Mouse (Mus musculus): ENCODE measurements around the gene Bahcc1.

Gene Bahcc1

DNA sequence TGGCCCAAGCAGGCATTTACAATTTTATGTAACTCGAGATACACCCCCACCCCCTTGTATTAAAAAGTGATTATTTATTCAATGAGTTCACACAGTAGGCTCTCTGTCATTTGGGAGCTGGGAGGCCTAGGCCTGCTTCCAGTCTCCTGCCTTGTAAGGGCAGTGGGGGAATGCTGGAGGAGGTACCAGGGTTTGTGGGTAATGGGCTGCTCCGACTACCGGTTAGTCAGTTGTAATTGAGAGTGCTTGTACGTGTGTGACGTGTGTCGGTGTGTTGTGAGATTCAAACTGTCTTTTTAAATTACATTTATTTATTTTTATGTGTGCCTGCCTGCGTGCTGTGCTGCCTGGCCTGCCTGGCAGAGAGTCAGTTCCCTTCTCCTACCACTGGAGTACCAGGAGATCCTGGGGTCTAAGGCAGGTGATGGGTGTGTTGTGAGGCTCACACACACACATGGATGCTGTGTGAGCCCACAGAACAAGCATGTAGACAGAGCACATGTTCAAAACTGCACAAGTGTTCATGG, 3.8 kb upstream of the Bahcc1 start:
- peak; percentile 41 for DNase-seq

GRCm38 (mm10) chr11:120229861-120230751, 2.6 kb upstream of the Bahcc1 start:
- peak; percentile 87 for DNase-seq

- peak; percentile 77 for DNase-seq
Observed at GRCm38 (mm10) chr11:120230841-120231370, 1.8 kb upstream of the Bahcc1 start.

DNA sequence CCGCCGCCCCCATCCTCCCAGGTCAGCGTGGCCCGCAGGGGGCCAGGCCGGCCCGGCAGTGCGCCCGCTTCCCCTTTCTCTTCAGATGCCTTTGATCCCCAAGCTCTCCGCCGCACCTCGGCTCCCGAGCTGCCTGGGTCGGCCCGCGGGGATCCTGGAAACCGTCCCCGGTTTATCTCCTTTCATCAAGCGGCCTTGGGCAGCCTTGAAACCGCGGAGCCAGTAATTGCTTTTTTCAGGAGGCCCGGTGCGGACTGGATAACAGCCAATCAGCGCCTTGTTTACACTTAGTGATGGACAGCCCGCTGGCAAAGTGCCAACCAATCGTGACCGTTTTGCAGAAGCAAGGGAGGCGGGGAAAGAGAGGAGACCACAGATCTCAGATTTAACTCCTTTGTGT, 1.4 kb upstream of the Bahcc1 start:
- peak; percentile 100 for DNase-seq

- DNase-seq = peak; percentile 65
Observed at GRCm38 (mm10) chr11:120233441-120234135, 841 bp downstream of the Bahcc1 start.

- DNase-seq = peak; percentile 79
Observed at GRCm38 (mm10) chr11:120234136-120234775, 1.5 kb downstream of the Bahcc1 start.

GRCm38 (mm10) chr11:120234776-120235181, 2.0 kb downstream of the Bahcc1 start:
- peak; percentile 73 for DNase-seq

DNA sequence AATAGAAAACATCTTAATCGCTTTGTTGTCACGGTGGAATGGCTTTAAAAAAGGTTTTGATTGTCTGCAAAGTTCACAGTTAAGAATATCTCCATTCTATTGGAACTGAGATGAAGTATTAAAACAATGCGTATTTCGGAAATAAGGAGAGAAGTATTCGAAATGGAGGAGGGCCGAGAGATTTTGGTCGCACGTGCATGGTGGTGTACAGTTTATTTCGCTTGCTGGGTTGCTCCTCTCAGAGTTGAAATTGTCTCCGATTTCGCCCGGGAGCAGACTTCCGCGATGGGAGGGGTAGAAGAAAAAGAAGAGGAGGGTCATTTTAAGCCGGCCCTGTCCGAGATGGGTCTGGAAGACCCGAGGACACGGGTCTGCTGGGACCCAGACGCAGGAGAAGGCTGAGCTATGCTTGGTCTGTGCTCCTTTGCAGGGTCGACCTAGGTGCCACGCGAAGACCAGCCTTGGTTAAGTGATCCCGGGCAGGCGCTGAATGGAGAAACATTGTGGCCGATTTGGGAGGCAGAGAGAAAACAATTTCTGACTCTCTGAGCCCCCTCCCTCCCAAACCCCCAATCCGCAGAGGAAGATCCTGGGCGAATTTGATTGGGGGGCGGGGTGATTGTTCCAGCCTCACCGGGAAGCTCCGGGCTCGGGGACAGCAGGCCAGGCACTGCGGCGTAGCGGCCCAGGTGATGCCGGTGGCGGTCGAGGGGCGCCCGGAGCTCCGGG, 2.8 kb downstream of the Bahcc1 start:
- DNase-seq = peak; percentile 76

DNA sequence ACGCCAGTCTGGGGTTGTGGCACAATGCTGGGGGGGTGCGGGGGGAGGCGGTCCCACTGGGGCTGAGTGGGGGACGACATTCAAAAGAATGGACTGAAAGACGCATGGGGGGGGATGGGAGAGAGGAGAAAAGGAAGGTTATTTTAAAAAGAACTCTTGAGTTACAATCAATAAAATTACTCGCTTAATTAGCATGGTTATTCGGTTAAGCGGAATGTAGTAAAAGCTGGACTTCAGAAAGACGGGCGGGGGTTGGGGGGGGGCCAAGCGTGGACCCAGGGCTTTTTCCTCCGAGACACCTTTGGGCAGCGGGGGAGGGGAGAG, 3.3 kb downstream of the Bahcc1 start:
- no peak for DNase-seq

DNA sequence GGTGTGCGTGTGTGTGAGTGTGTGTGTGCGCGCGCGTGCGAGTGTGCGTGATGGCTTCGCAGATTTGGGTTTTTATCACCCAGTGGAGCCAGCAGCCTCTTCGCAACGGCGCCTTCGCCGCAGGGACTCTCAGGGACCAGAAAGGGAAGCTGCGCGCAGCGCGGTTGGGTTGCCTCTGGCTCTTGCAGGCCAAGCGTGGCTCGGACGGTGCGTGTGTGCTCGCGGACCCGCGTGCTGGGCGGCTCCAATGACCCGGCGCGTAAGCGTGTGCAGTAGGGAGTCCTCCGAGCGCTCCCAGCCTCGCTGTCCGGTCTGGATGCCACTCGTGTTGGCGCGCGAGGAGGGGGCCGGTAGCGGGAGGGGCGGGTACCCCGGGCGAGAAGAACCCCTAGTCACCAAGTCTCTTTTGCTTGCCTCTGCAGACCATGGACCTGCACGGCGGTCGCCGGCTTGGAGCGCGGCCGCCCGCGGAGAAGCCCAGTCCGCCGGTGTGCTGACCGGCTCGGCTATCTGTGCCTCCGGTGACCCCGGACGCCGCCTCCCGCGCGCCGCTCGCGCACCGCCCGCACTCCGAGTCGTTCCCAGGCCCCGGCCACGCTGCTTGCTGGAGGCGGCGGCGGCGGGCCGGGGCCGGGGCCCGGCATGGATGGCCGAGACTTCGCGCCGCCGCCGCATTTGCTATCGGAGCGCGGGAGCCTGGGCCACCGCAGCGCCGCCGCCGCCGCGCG, 3.9 kb downstream of the Bahcc1 start:
- peak; percentile 75 for DNase-seq

GRCm38 (mm10) chr11:120237166-120238131, 4.7 kb downstream of the Bahcc1 start:
- DNase-seq = peak; percentile 77

GRCm38 (mm10) chr11:120238306-120238705, 5.6 kb downstream of the Bahcc1 start:
- no peak for DNase-seq

DNA sequence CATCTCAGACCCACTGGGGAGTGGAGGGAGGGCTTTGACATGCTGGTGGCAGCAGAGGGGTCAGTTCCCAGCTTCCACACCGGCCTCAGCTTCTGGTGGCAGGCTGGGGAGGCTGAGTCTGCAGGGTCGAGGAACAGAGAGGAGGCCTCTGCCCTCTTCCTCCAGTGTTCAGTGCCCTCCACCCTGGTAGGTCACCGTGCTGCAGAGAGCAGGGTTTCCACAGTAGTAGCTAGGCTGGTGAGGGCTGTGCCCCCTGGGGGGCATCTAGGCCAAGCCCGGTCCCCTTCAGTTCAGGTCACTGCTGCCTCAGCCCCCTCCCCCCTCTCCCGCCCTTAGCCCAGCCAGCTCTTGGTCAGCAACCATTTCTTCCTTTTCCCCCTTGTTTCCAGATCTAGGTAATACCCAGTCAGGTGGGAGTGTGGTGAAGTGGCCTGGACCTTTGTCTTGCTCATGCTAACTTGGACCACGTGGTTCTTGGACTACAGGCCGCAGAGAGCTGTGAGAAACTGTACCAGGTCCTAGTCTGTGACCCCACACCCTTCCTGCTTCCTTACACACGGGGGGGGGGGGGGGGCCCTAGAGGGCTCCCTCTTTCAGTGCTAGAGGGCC, 6.1 kb downstream of the Bahcc1 start:
- peak; percentile 70 for DNase-seq

DNA sequence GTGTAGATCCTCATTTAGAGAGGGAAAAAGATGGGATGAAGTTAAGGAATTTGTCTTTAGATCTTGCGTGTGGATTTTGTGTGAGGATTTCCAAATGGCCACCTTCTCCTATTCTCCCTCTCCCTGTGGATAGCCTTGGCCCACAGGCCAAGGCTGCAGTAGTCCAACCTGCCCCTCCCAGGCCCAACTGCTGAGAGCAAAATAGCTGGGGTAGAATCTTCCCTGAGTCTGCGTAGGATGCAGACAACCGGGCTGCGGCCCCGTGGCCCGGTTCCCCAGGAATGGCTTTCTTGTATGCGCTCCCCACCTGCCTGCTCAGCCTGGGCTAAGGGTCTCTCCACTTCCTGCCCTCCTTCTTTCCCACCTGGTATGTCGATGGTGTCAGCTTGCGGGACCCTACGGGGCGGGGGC, 6.8 kb downstream of the Bahcc1 start:
- no peak for DNase-seq

- peak; percentile 94 for DNase-seq
Observed at GRCm38 (mm10) chr11:120240206-120240605, 7.5 kb downstream of the Bahcc1 start.

DNA sequence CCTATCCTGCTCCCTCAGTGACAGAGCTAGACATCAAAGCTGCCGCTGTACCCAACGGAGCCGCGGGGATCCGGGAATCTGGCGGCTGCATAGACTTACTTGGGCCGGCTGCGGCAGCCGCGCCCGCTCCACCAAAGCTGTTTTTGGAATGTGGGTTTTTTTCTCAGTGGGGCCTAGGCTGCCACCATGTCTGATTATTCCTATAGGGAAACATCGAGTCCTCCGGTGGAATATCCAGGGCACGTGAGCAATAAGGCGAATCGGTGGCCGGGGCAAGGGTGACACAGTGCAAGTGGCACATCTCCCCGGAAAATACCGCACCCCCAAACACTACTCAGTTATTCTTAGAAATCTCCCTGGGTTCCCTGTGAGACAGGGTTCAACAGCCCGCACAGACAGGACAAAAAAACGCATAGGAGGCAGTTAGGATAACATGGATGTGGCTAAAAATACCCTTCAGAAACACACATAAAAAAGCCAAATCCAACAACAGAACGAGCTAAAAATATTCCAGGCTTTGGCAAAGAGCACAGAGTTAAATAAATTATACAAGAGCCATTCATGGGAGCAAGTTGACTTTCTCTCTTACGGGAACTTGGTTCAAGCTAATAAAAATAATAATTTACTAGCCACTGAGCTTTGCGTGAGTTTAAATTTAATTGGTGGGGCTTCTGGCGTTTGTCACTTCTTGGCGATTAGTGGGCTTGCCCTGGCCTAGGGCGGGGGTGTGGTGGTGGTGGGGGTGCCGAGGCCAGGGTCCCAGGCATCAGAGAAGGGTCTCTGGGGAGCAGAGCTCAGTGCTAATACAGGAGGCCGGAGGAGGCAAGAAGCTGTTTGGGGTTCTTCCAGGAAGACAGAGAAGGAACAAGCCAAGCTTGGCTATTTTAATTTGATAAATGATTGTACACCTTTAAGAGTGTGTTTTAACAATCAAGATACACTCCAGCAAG, 8.5 kb downstream of the Bahcc1 start:
- peak; percentile 65 for DNase-seq

DNA sequence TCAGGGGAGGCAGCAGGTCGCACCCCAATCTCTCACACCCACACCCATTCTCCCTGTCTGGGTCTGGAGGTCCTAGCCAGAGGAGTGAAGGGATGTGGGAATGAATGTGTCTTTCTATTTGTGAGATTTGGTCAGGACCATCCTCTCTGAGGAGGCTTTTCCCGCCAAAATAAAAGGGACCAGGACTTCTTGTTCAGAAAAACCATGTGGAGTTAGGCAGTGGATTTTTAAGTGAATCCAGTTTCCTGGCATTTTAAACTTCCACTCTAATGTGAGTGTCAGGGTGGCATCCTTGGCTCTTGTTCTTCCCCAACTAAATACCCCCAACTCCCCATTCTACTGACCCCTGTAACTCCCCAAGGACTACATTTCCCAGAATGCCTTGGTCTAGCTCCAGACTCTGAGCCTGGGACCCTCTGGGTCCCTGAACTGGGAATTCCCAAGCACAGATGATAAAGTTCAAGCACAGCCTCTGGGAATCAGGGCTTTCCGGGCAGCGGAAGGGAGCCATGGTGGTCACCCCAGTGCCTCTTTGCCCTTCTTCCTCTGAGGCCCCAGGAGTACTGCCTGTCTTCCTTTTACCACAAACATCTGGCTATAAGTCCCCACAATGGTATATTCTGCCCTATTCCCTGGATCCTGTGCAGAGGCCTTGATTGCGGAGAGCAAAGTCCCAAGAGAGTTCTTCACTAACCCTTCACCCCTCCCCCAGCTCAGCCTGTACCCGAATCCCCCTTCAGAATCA, 9.4 kb downstream of the Bahcc1 start:
- DNase-seq = no peak

Measured in kidney, postnatal 10 days (tissue).